Mouse (Mus musculus): Measurements from ENCODE around the gene Amfr. TPM values are rescaled to one million over a fixed set of nuclear protein-coding genes. Genes with fewer than 3 reads are reported as not detected.

Amfr gene
- polyA plus RNA-seq, 1 experiment: 5.4 TPM

GRCm38 (mm10) chr8:93946397-93946796, 66.2 kb downstream of the Amfr start:
- H3K4me3 ChIP-seq (replicated peaks): no peak overlapping the region
- H3K4me1 ChIP-seq (ENCODE audit: control insufficient read depth): peaks cover 5% of the 10 kb centered on the region
- no peaks in the 10 kb centered on the region for H3K9me3 ChIP-seq (ENCODE audit: control insufficient read depth, low read length)
- no peaks in the 10 kb centered on the region for H3K27me3 ChIP-seq (ENCODE audit: control insufficient read depth)
- TF ChIP-seq TAL1 (IDR thresholded peaks at IDR 0.05; ENCODE audit: low read length) (no peak), GATA1 (IDR thresholded peaks at IDR 0.05; ENCODE audit: low read length) (no peak)
- no peaks in the 10 kb centered on the region for H3K36me3 ChIP-seq (ENCODE audit: control insufficient read depth)

- TF ChIP-seq GATA1 (IDR thresholded peaks at IDR 0.05; ENCODE audit: low read length) (no peak), TAL1 (IDR thresholded peaks at IDR 0.05; ENCODE audit: low read length) (no peak)
- Histone ChIP-seq H3K9me3 (ENCODE audit: control insufficient read depth, low read length) (no peaks in the 10 kb centered on the region), H3K4me1 (ENCODE audit: control insufficient read depth) (peaks cover 5% of the 10 kb centered on the region), H3K4me3 (replicated peaks) (no peak overlapping the region), H3K27me3 (ENCODE audit: control insufficient read depth) (no peaks in the 10 kb centered on the region), H3K36me3 (ENCODE audit: control insufficient read depth) (no peaks in the 10 kb centered on the region)
Measured at GRCm38 (mm10) chr8:93945781-93946180, 66.9 kb downstream of the Amfr start.

GRCm38 (mm10) chr8:93941636-93942054, 71.0 kb downstream of the Amfr start:
- Histone ChIP-seq H3K36me3 (ENCODE audit: control insufficient read depth) (no peaks in the 10 kb centered on the region), H3K4me1 (ENCODE audit: control insufficient read depth) (peaks cover 4% of the 10 kb centered on the region), H3K9me3 (ENCODE audit: control insufficient read depth, low read length) (no peaks in the 10 kb centered on the region), H3K27me3 (ENCODE audit: control insufficient read depth) (no peaks in the 10 kb centered on the region), H3K4me3 (replicated peaks) (no peak overlapping the region)
- no peak for TF ChIP-seq TAL1 (IDR thresholded peaks at IDR 0.05; ENCODE audit: low read length)
- no peak for TF ChIP-seq GATA1 (IDR thresholded peaks at IDR 0.05; ENCODE audit: low read length)

GRCm38 (mm10) chr8:93940542-93941423, 71.9 kb downstream of the Amfr start:
- no peak for TF ChIP-seq TAL1 (IDR thresholded peaks at IDR 0.05; ENCODE audit: low read length)
- no peaks in the 10 kb centered on the region for H3K9me3 ChIP-seq (ENCODE audit: control insufficient read depth, low read length)

GRCm38 (mm10) chr8:93938193-93938592, 74.4 kb downstream of the Amfr start:
- Histone ChIP-seq H3K9me3 (ENCODE audit: control insufficient read depth, low read length) (no peaks in the 10 kb centered on the region), H3K36me3 (ENCODE audit: control insufficient read depth) (no peaks in the 10 kb centered on the region), H3K27me3 (ENCODE audit: control insufficient read depth) (no peaks in the 10 kb centered on the region), H3K4me1 (ENCODE audit: control insufficient read depth) (no peaks in the 10 kb centered on the region), H3K4me3 (replicated peaks) (no peak overlapping the region)
- TF ChIP-seq GATA1 (IDR thresholded peaks at IDR 0.05; ENCODE audit: low read length) (no peak), TAL1 (IDR thresholded peaks at IDR 0.05; ENCODE audit: low read length) (no peak)

More at GRCm38 (mm10) chr8:93940542-93941423, 71.9 kb downstream of the Amfr start:
- Histone ChIP-seq H3K4me3 (replicated peaks) (no peak overlapping the region), H3K4me1 (ENCODE audit: control insufficient read depth) (no peaks in the 10 kb centered on the region), H3K36me3 (ENCODE audit: control insufficient read depth) (no peaks in the 10 kb centered on the region), H3K27me3 (ENCODE audit: control insufficient read depth) (no peaks in the 10 kb centered on the region)

- no peaks in the 10 kb centered on the region for H3K9me3 ChIP-seq (ENCODE audit: control insufficient read depth, low read length)
- no peaks in the 10 kb centered on the region for H3K36me3 ChIP-seq (ENCODE audit: control insufficient read depth)
- H3K27me3 ChIP-seq (ENCODE audit: control insufficient read depth): no peaks in the 10 kb centered on the region
- H3K4me1 ChIP-seq (ENCODE audit: control insufficient read depth): no peaks in the 10 kb centered on the region
- TF ChIP-seq TAL1 (IDR thresholded peaks at IDR 0.05; ENCODE audit: low read length) (no peak), GATA1 (IDR thresholded peaks at IDR 0.05; ENCODE audit: low read length) (no peak)
- no peak overlapping the region for H3K4me3 ChIP-seq (replicated peaks)
Measured at GRCm38 (mm10) chr8:93933288-93933687, 79.4 kb downstream of the Amfr start.

GRCm38 (mm10) chr8:93932873-93933272, 79.8 kb downstream of the Amfr start:
- H3K36me3 ChIP-seq (ENCODE audit: control insufficient read depth): no peaks in the 10 kb centered on the region
- TF ChIP-seq TAL1 (IDR thresholded peaks at IDR 0.05; ENCODE audit: low read length) (no peak), GATA1 (IDR thresholded peaks at IDR 0.05; ENCODE audit: low read length) (no peak)
- H3K27me3 ChIP-seq (ENCODE audit: control insufficient read depth): no peaks in the 10 kb centered on the region
- no peaks in the 10 kb centered on the region for H3K4me1 ChIP-seq (ENCODE audit: control insufficient read depth)
- H3K4me3 ChIP-seq (replicated peaks): no peak overlapping the region
- H3K9me3 ChIP-seq (ENCODE audit: control insufficient read depth, low read length): no peaks in the 10 kb centered on the region

GRCm38 (mm10) chr8:93931336-93931735, 81.3 kb downstream of the Amfr start:
- no peaks in the 10 kb centered on the region for H3K4me1 ChIP-seq (ENCODE audit: control insufficient read depth)
- H3K4me3 ChIP-seq (replicated peaks): no peak overlapping the region
- TF ChIP-seq TAL1 (IDR thresholded peaks at IDR 0.05; ENCODE audit: low read length) (no peak), GATA1 (IDR thresholded peaks at IDR 0.05; ENCODE audit: low read length) (no peak)
- peaks cover 7% of the 10 kb centered on the region for H3K9me3 ChIP-seq (ENCODE audit: control insufficient read depth, low read length)
- no peaks in the 10 kb centered on the region for H3K36me3 ChIP-seq (ENCODE audit: control insufficient read depth)
- no peaks in the 10 kb centered on the region; the same call in 1 of the 2 replicates for H3K27me3 ChIP-seq (ENCODE audit: control insufficient read depth)

- H3K4me3 ChIP-seq (replicated peaks): no peak overlapping the region
- no peak for TF ChIP-seq TAL1 (IDR thresholded peaks at IDR 0.05; ENCODE audit: low read length)
- no peaks in the 10 kb centered on the region for H3K4me1 ChIP-seq (ENCODE audit: control insufficient read depth)
- H3K36me3 ChIP-seq (ENCODE audit: control insufficient read depth): no peaks in the 10 kb centered on the region
- H3K9me3 ChIP-seq (ENCODE audit: control insufficient read depth, low read length): peaks cover 9% of the 10 kb centered on the region
- no peaks in the 10 kb centered on the region; the same call in 1 of the 2 replicates for H3K27me3 ChIP-seq (ENCODE audit: control insufficient read depth)
Measured at GRCm38 (mm10) chr8:93929233-93929632, 83.4 kb downstream of the Amfr start.
